Mouse (Mus musculus): ENCODE data around the gene Ddx3x. TPM values are rescaled to one million over a fixed set of nuclear protein-coding genes. Genes with fewer than 3 reads are reported as not detected.

The Ddx3x gene
- polyA plus RNA-seq, 1 experiment: 38.9 TPM

DNA sequence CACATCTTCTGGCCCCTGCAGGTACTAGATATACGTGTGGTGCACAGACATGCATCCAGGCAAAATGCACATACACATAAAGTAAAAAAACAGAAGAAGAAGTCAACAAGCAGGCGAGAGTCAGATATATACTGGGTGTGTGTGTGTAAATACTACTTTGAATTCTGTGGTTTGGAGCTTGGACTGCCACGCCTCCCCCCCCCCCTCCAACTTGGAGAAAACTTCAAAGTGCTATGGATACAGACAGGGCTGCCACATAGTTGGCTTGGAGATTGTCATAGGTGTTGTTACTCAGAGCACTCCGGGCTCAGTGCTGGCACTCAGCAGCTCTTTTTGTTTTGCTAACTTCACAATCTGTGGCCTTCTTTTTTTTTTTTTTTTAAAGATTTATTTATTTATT lies 29.1 kb upstream of the Ddx3x start:
- Histone ChIP-seq H3K27me3 (ENCODE audit: control insufficient read depth, insufficient read depth, insufficient read length) (no peaks in the 10 kb centered on the region), H3ac (ENCODE audit: control insufficient read depth, insufficient read length) (no peak overlapping the region), H3K36me3 (ENCODE audit: control insufficient read depth, insufficient read depth) (no peaks in the 10 kb centered on the region), H3K4me3 (no peak overlapping the region), H3K79me2 (ENCODE audit: control insufficient read depth, insufficient read depth) (no peaks in the 10 kb centered on the region), H3K4me2 (ENCODE audit: low read depth) (no peak overlapping the region)
- TF ChIP-seq E2F4 (IDR thresholded peaks at IDR 0.05; ENCODE audit: insufficient read depth): no peak
- no peak for TF ChIP-seq SRF (IDR thresholded peaks at IDR 0.05; ENCODE audit: control insufficient read depth, insufficient read length, low read depth)
- no peak for TF ChIP-seq TCF3 (IDR thresholded peaks at IDR 0.05; ENCODE audit: insufficient read length, low read depth)
- no peak for TF ChIP-seq POLR2A (IDR thresholded peaks at IDR 0.05; ENCODE audit: insufficient read length, low read depth)
- TF ChIP-seq MYOG (IDR thresholded peaks at IDR 0.05; ENCODE audit: control insufficient read depth in 1 of 3, insufficient read depth in 1 of 3, insufficient read length in 2 of 3, low read depth in 2 of 3): no peak
- no peak for TF ChIP-seq MYOD1 (IDR thresholded peaks at IDR 0.05; ENCODE audit: control insufficient read depth in 1 of 3, insufficient read length in 2 of 3, low read depth in 2 of 3)
- TF ChIP-seq CEBPB (IDR thresholded peaks at IDR 0.05; ENCODE audit: insufficient read depth, poor library complexity, severe bottlenecking): no peak
- TF ChIP-seq REST (IDR thresholded peaks at IDR 0.05; ENCODE audit: insufficient read depth, insufficient read length): no peak
- TF ChIP-seq POLR2AphosphoS2 (IDR thresholded peaks at IDR 0.05; ENCODE audit: insufficient read length, low read depth): no peak
- no peak for TF ChIP-seq TCF12 (IDR thresholded peaks at IDR 0.05; ENCODE audit: insufficient read depth, poor library complexity, severe bottlenecking)

DNA sequence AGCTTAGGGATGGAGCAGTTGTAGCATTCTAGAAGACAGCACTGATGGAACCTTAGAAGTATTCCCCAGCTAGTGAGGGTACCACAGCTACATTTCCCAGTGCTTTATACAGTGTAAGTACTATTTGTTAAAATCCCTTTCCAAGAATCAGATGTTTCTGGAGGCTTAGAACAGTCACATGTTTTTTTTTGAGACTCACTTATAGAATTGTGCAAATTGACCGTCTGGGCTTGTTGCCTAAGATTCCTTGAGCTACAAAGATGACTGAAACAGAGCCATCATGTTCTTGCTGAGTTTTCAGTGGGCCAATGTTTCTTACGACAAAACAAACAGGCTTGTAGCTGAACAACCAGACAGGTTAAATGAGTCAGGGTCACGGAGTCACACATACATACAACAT lies 26.5 kb upstream of the Ddx3x start:
- H3K27me3 ChIP-seq (ENCODE audit: control insufficient read depth, insufficient read depth, insufficient read length): no peaks in the 10 kb centered on the region
- no peaks in the 10 kb centered on the region for H3K36me3 ChIP-seq (ENCODE audit: control insufficient read depth, insufficient read depth)
- TF ChIP-seq USF1 (IDR thresholded peaks at IDR 0.05; ENCODE audit: low read depth): no peak
- TF ChIP-seq POLR2A (IDR thresholded peaks at IDR 0.05; ENCODE audit: insufficient read length, low read depth): no peak
- no peak for TF ChIP-seq REST (IDR thresholded peaks at IDR 0.05; ENCODE audit: insufficient read depth, insufficient read length)
- no peak for TF ChIP-seq SRF (IDR thresholded peaks at IDR 0.05; ENCODE audit: control insufficient read depth, insufficient read length, low read depth)
- no peak for TF ChIP-seq E2F4 (IDR thresholded peaks at IDR 0.05; ENCODE audit: insufficient read depth)
- TF ChIP-seq CEBPB (IDR thresholded peaks at IDR 0.05; ENCODE audit: insufficient read depth, poor library complexity, severe bottlenecking): no peak
- no peak for TF ChIP-seq MYOD1 (IDR thresholded peaks at IDR 0.05; ENCODE audit: control insufficient read depth in 1 of 3, insufficient read length in 2 of 3, low read depth in 2 of 3)
- no peak for TF ChIP-seq TCF12 (IDR thresholded peaks at IDR 0.05; ENCODE audit: insufficient read depth, poor library complexity, severe bottlenecking)
- TF ChIP-seq MYOG (IDR thresholded peaks at IDR 0.05; ENCODE audit: control insufficient read depth in 1 of 3, insufficient read depth in 1 of 3, insufficient read length in 2 of 3, low read depth in 2 of 3): no peak
- no peak for TF ChIP-seq TCF3 (IDR thresholded peaks at IDR 0.05; ENCODE audit: insufficient read length, low read depth)
- no peak for TF ChIP-seq MAX (IDR thresholded peaks at IDR 0.05; ENCODE audit: low read depth)
- no peak for TF ChIP-seq POLR2AphosphoS2 (IDR thresholded peaks at IDR 0.05; ENCODE audit: insufficient read length, low read depth)
- no peak overlapping the region for H3K4me2 ChIP-seq (ENCODE audit: low read depth)
- no peak overlapping the region for H3ac ChIP-seq (ENCODE audit: control insufficient read depth, insufficient read length)
- H3K4me3 ChIP-seq: no peak overlapping the region
- no peaks in the 10 kb centered on the region for H3K79me2 ChIP-seq (ENCODE audit: control insufficient read depth, insufficient read depth)

DNA sequence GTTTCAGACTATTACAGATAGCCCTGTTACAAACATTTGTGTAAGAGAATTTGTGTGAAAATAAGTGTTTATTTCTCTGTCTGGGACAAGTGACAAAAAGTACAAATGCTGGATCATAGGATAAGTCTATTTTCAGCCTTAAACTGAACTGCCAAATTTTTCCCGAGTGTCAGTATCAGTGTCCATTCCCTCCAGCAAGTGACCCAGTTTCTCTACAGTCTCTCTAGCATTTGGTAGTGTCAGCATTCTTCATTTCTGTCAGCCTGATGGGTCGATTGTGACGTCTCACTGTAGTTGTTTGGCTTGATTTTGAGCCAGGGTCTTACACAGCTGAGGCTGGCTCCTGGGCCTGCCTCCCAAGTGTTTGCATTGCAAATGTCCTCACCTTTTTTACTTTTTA lies 17.4 kb upstream of the Ddx3x start:
- no peak for TF ChIP-seq TCF12 (IDR thresholded peaks at IDR 0.05; ENCODE audit: insufficient read depth, poor library complexity, severe bottlenecking)
- TF ChIP-seq E2F4 (IDR thresholded peaks at IDR 0.05; ENCODE audit: insufficient read depth): no peak
- no peak for TF ChIP-seq MAX (IDR thresholded peaks at IDR 0.05; ENCODE audit: low read depth)
- TF ChIP-seq USF1 (IDR thresholded peaks at IDR 0.05; ENCODE audit: low read depth): no peak
- TF ChIP-seq MYOG (IDR thresholded peaks at IDR 0.05; ENCODE audit: control insufficient read depth in 1 of 3, insufficient read depth in 1 of 3, insufficient read length in 2 of 3, low read depth in 2 of 3): no peak
- TF ChIP-seq SRF (IDR thresholded peaks at IDR 0.05; ENCODE audit: control insufficient read depth, insufficient read length, low read depth): no peak
- TF ChIP-seq CEBPB (IDR thresholded peaks at IDR 0.05; ENCODE audit: insufficient read depth, poor library complexity, severe bottlenecking): no peak
- TF ChIP-seq TCF3 (IDR thresholded peaks at IDR 0.05; ENCODE audit: insufficient read length, low read depth): no peak
- no peak for TF ChIP-seq POLR2A (IDR thresholded peaks at IDR 0.05; ENCODE audit: insufficient read length, low read depth)
- TF ChIP-seq REST (IDR thresholded peaks at IDR 0.05; ENCODE audit: insufficient read depth, insufficient read length): no peak
- TF ChIP-seq POLR2AphosphoS2 (IDR thresholded peaks at IDR 0.05; ENCODE audit: insufficient read length, low read depth): no peak
- no peak for TF ChIP-seq MYOD1 (IDR thresholded peaks at IDR 0.05; ENCODE audit: control insufficient read depth in 1 of 3, insufficient read length in 2 of 3, low read depth in 2 of 3)
- H3K79me2 ChIP-seq (ENCODE audit: control insufficient read depth, insufficient read depth): no peaks in the 10 kb centered on the region

DNA sequence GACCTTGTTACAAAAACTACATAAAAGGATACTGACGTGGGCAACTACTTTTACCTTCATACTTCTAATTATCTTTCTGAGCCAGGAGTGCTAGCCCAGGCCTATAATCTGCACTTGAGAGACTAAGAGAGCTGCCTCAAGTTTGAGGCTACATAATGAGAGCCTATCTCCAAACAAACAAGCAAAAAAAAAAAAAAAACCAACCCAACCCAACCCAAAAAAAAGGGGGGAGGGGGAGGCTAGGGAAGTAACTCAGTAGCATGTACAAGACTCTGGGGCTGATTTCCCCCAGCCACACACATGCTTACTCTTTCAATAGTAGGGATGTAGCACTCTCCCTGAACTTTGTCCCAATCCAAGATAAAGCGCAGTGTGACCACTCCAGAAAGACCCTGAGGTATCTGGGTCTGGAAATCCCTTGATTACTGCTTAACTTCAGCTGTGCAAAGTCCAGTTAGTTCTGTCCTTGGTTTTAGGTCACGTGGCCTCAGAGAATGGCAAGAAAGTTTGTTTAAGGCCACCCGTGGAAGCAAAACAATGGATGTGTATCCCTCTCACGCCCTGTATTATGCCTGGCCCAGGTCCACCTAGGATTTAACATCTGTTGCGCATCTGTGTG lies 5.1 kb upstream of the Ddx3x start:
- TF ChIP-seq MYOG (IDR thresholded peaks at IDR 0.05; ENCODE audit: control insufficient read depth in 1 of 3, insufficient read depth in 1 of 3, insufficient read length in 2 of 3, low read depth in 2 of 3) (no peak), USF1 (IDR thresholded peaks at IDR 0.05; ENCODE audit: low read depth) (peak; percentile 24)
- no peaks in the 10 kb centered on the region for H3K36me3 ChIP-seq (ENCODE audit: control insufficient read depth, insufficient read depth)
- H3K4me2 ChIP-seq (ENCODE audit: low read depth): no peak overlapping the region
- no peak overlapping the region for H3ac ChIP-seq (ENCODE audit: control insufficient read depth, insufficient read length)
- H3K4me3 ChIP-seq: no peak overlapping the region
- H3K27me3 ChIP-seq (ENCODE audit: control insufficient read depth, insufficient read depth, insufficient read length): no peaks in the 10 kb centered on the region
- no peaks in the 10 kb centered on the region for H3K79me2 ChIP-seq (ENCODE audit: control insufficient read depth, insufficient read depth)

More for the DNA sequence above, 17.4 kb upstream of the Ddx3x start:
- no peak overlapping the region for H3K4me2 ChIP-seq (ENCODE audit: low read depth)
- no peak overlapping the region for H3ac ChIP-seq (ENCODE audit: control insufficient read depth, insufficient read length)
- no peak overlapping the region for H3K4me3 ChIP-seq
- H3K27me3 ChIP-seq (ENCODE audit: control insufficient read depth, insufficient read depth, insufficient read length): no peaks in the 10 kb centered on the region
- no peaks in the 10 kb centered on the region for H3K36me3 ChIP-seq (ENCODE audit: control insufficient read depth, insufficient read depth)

DNA sequence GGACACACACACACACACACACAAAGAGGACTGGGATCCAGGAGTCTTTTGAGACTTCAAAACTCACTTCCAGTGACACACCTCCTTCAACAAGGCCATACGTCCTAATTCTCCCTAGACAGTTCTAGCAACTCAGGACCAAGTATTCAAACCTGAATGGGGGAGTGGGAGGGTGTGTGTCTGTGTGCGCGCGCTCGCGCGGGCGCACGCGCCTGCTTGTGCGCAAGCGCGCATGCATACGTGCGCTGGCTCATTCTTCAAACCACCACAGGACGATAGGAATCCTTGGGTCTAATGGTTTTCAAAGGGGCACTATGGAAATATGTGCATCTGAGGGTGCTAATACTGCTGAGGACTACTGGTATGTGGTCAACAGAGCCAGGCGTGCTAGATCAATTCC lies 1.8 kb upstream of the Ddx3x start:
- H3K36me3 ChIP-seq (ENCODE audit: control insufficient read depth, insufficient read depth): no peaks in the 10 kb centered on the region
- H3K4me2 ChIP-seq (ENCODE audit: low read depth): no peak overlapping the region
- H3ac ChIP-seq (ENCODE audit: control insufficient read depth, insufficient read length): no peak overlapping the region
- H3K27me3 ChIP-seq (ENCODE audit: control insufficient read depth, insufficient read depth, insufficient read length): no peaks in the 10 kb centered on the region
- no peak overlapping the region for H3K4me3 ChIP-seq
- peaks cover 23% of the 10 kb centered on the region for H3K79me2 ChIP-seq (ENCODE audit: control insufficient read depth, insufficient read depth)
- TF ChIP-seq USF1 (IDR thresholded peaks at IDR 0.05; ENCODE audit: low read depth) (no peak), MYOD1 (IDR thresholded peaks at IDR 0.05; ENCODE audit: control insufficient read depth in 1 of 3, insufficient read length in 2 of 3, low read depth in 2 of 3) (no peak), E2F4 (IDR thresholded peaks at IDR 0.05; ENCODE audit: insufficient read depth) (no peak), POLR2A (IDR thresholded peaks at IDR 0.05; ENCODE audit: insufficient read length, low read depth) (no peak), MAX (IDR thresholded peaks at IDR 0.05; ENCODE audit: low read depth) (no peak), TCF3 (IDR thresholded peaks at IDR 0.05; ENCODE audit: insufficient read length, low read depth) (no peak), MYOG (IDR thresholded peaks at IDR 0.05; ENCODE audit: control insufficient read depth in 1 of 3, insufficient read depth in 1 of 3, insufficient read length in 2 of 3, low read depth in 2 of 3) (no peak), REST (IDR thresholded peaks at IDR 0.05; ENCODE audit: insufficient read depth, insufficient read length) (no peak), TCF12 (IDR thresholded peaks at IDR 0.05; ENCODE audit: insufficient read depth, poor library complexity, severe bottlenecking) (no peak), CEBPB (IDR thresholded peaks at IDR 0.05; ENCODE audit: insufficient read depth, poor library complexity, severe bottlenecking) (no peak), SRF (IDR thresholded peaks at IDR 0.05; ENCODE audit: control insufficient read depth, insufficient read length, low read depth) (no peak), POLR2AphosphoS2 (IDR thresholded peaks at IDR 0.05; ENCODE audit: insufficient read length, low read depth) (no peak)

Data from myocyte (in vitro differentiated cells).